Mouse (Mus musculus): ENCODE results near the gene Svopl. TPM values are rescaled to one million over a fixed set of nuclear protein-coding genes. Genes with fewer than 3 reads are reported as not detected.

Svopl gene
- 4.2 and 5.4 TPM in 2 replicates for polyA plus RNA-seq (2014; fragmentation: Nextera tagmentation; extraction: Ambion mirVana)

- Histone ChIP-seq H3K4me3 (ENCODE audit: low read depth, low read length) (no peak within 1 kb of the TSS), H3K27ac (replicated peaks; ENCODE audit: low read depth, low read length) (peak within 1 kb of the TSS; percentile 75; the same call in 1 of the 2 replicates), H3K9me3 (ENCODE audit: control insufficient read depth, low read length) (no peaks in the 10 kb centered on the region), H3K4me1 (ENCODE audit: control insufficient read depth, insufficient read depth, low read length) (peaks cover 33% of the 10 kb centered on the region), H3K27me3 (ENCODE audit: control insufficient read depth, insufficient read depth, low read length) (no peaks in the 10 kb centered on the region), H3K9ac (ENCODE audit: low read length) (no peak within 1 kb of the TSS), H3K4me2 (ENCODE audit: low read depth, severe bottlenecking) (peak within 1 kb of the TSS; percentile 28), H3K36me3 (ENCODE audit: control insufficient read depth, insufficient read depth, low read length) (no peaks in the 10 kb centered on the region)
- DNase-seq (ENCODE audit: low spot score) (peak; percentile 80), ATAC-seq (ENCODE audit: insufficient number of reproducible peaks, low FRiP score, low TSS enrichment, low read depth) (peak; percentile 65; the same call in 1 of the 2 replicates)
- 2% methylated on average over 6 of the region's 6 CpGs for WGBS
Measured at GRCm38 (mm10) chr6:38046838-38047237, at the start of gene Svopl. Gene Svopl (minus strand): TSS chr6:38046996.

GRCm38 (mm10) chr6:38094701-38095100, 47.9 kb upstream of the Svopl start:
- H3K9me3 ChIP-seq (ENCODE audit: control insufficient read depth, low read length), result no peaks in the 10 kb centered on the region
- 89% methylated on average over 10 of the region's 10 CpGs for WGBS
- DNase-seq (ENCODE audit: low spot score) (no peak), ATAC-seq (ENCODE audit: insufficient number of reproducible peaks, low FRiP score, low TSS enrichment, low read depth) (no peak)
- no peaks in the 10 kb centered on the region for H3K27me3 ChIP-seq (ENCODE audit: control insufficient read depth, insufficient read depth, low read length)
- H3K27ac ChIP-seq (replicated peaks; ENCODE audit: low read depth, low read length), result no peak overlapping the region
- H3K4me2 ChIP-seq (ENCODE audit: low read depth, severe bottlenecking), result no peak overlapping the region
- no peak overlapping the region for H3K4me3 ChIP-seq (ENCODE audit: low read depth, low read length)
- H3K4me1 ChIP-seq (ENCODE audit: control insufficient read depth, insufficient read depth, low read length), result no peaks in the 10 kb centered on the region
- no peak overlapping the region for H3K9ac ChIP-seq (ENCODE audit: low read length)
- no peaks in the 10 kb centered on the region for H3K36me3 ChIP-seq (ENCODE audit: control insufficient read depth, insufficient read depth, low read length)

- H3K27me3 ChIP-seq (ENCODE audit: control insufficient read depth, insufficient read depth, low read length), result no peaks in the 10 kb centered on the region
- WGBS, result 90% methylated on average over 8 of the region's 8 CpGs
- ATAC-seq (ENCODE audit: insufficient number of reproducible peaks, low FRiP score, low TSS enrichment, low read depth) (no peak), DNase-seq (ENCODE audit: low spot score) (no peak)
- H3K36me3 ChIP-seq (ENCODE audit: control insufficient read depth, insufficient read depth, low read length), result no peaks in the 10 kb centered on the region
- no peaks in the 10 kb centered on the region for H3K4me1 ChIP-seq (ENCODE audit: control insufficient read depth, insufficient read depth, low read length)
- no peak overlapping the region for H3K4me2 ChIP-seq (ENCODE audit: low read depth, severe bottlenecking)
- no peak overlapping the region for H3K4me3 ChIP-seq (ENCODE audit: low read depth, low read length)
- no peak overlapping the region for H3K9ac ChIP-seq (ENCODE audit: low read length)
- H3K9me3 ChIP-seq (ENCODE audit: control insufficient read depth, low read length), result no peaks in the 10 kb centered on the region
- H3K27ac ChIP-seq (replicated peaks; ENCODE audit: low read depth, low read length), result no peak overlapping the region
Measured at GRCm38 (mm10) chr6:38092539-38092938, 45.7 kb upstream of the Svopl start.

- no peak for DNase-seq (ENCODE audit: low spot score)
- Histone ChIP-seq H3K4me3 (ENCODE audit: low read depth, low read length) (no peak overlapping the region), H3K4me2 (ENCODE audit: low read depth, severe bottlenecking) (no peak overlapping the region), H3K27me3 (ENCODE audit: control insufficient read depth, insufficient read depth, low read length) (no peaks in the 10 kb centered on the region), H3K4me1 (ENCODE audit: control insufficient read depth, insufficient read depth, low read length) (no peaks in the 10 kb centered on the region), H3K9ac (ENCODE audit: low read length) (no peak overlapping the region), H3K27ac (replicated peaks; ENCODE audit: low read depth, low read length) (no peak overlapping the region), H3K36me3 (ENCODE audit: control insufficient read depth, insufficient read depth, low read length) (no peaks in the 10 kb centered on the region), H3K9me3 (ENCODE audit: control insufficient read depth, low read length) (no peaks in the 10 kb centered on the region)
- ATAC-seq (ENCODE audit: insufficient number of reproducible peaks, low FRiP score, low TSS enrichment, low read depth), result no peak
- 83% methylated on average over 9 of the region's 9 CpGs for WGBS
Measured at GRCm38 (mm10) chr6:38087242-38088026, 40.6 kb upstream of the Svopl start.

GRCm38 (mm10) chr6:38083204-38083603, 36.4 kb upstream of the Svopl start:
- WGBS, result 33% methylated on average over 4 of the region's 4 CpGs
- H3K9ac ChIP-seq (ENCODE audit: low read length), result no peak overlapping the region

GRCm38 (mm10) chr6:38081727-38082341, 35.0 kb upstream of the Svopl start:
- no peak overlapping the region for H3K27ac ChIP-seq (replicated peaks; ENCODE audit: low read depth, low read length)
- H3K9me3 ChIP-seq (ENCODE audit: control insufficient read depth, low read length), result no peaks in the 10 kb centered on the region
- no peak overlapping the region for H3K4me3 ChIP-seq (ENCODE audit: low read depth, low read length)
- H3K4me2 ChIP-seq (ENCODE audit: low read depth, severe bottlenecking), result no peak overlapping the region
- DNase-seq (ENCODE audit: low spot score), result no peak
- peaks cover 4% of the 10 kb centered on the region; the same call in 1 of the 2 replicates for H3K4me1 ChIP-seq (ENCODE audit: control insufficient read depth, insufficient read depth, low read length)
- no peak for ATAC-seq (ENCODE audit: insufficient number of reproducible peaks, low FRiP score, low TSS enrichment, low read depth)
- H3K36me3 ChIP-seq (ENCODE audit: control insufficient read depth, insufficient read depth, low read length), result no peaks in the 10 kb centered on the region
- 66% methylated on average over 11 of the region's 11 CpGs for WGBS
- no peak overlapping the region for H3K9ac ChIP-seq (ENCODE audit: low read length)
- no peaks in the 10 kb centered on the region for H3K27me3 ChIP-seq (ENCODE audit: control insufficient read depth, insufficient read depth, low read length)

More at GRCm38 (mm10) chr6:38083204-38083603, 36.4 kb upstream of the Svopl start:
- Histone ChIP-seq H3K27me3 (ENCODE audit: control insufficient read depth, insufficient read depth, low read length) (no peaks in the 10 kb centered on the region), H3K36me3 (ENCODE audit: control insufficient read depth, insufficient read depth, low read length) (no peaks in the 10 kb centered on the region), H3K4me2 (ENCODE audit: low read depth, severe bottlenecking) (no peak overlapping the region), H3K9me3 (ENCODE audit: control insufficient read depth, low read length) (no peaks in the 10 kb centered on the region), H3K4me1 (ENCODE audit: control insufficient read depth, insufficient read depth, low read length) (peaks cover 4% of the 10 kb centered on the region; the same call in 1 of the 2 replicates), H3K27ac (replicated peaks; ENCODE audit: low read depth, low read length) (no peak overlapping the region), H3K4me3 (ENCODE audit: low read depth, low read length) (no peak overlapping the region)
- ATAC-seq (ENCODE audit: insufficient number of reproducible peaks, low FRiP score, low TSS enrichment, low read depth), result no peak
- DNase-seq (ENCODE audit: low spot score), result no peak

- H3K27ac ChIP-seq (replicated peaks; ENCODE audit: low read depth, low read length), result no peak overlapping the region
- no peaks in the 10 kb centered on the region for H3K9me3 ChIP-seq (ENCODE audit: control insufficient read depth, low read length)
- H3K4me2 ChIP-seq (ENCODE audit: low read depth, severe bottlenecking), result no peak overlapping the region
- DNase-seq (ENCODE audit: low spot score) (no peak), ATAC-seq (ENCODE audit: insufficient number of reproducible peaks, low FRiP score, low TSS enrichment, low read depth) (no peak)
- 74% methylated on average over 4 of the region's 4 CpGs for WGBS
- H3K27me3 ChIP-seq (ENCODE audit: control insufficient read depth, insufficient read depth, low read length), result no peaks in the 10 kb centered on the region
- H3K4me1 ChIP-seq (ENCODE audit: control insufficient read depth, insufficient read depth, low read length), result peaks cover 4% of the 10 kb centered on the region; the same call in 1 of the 2 replicates
- H3K9ac ChIP-seq (ENCODE audit: low read length), result no peak overlapping the region
- H3K36me3 ChIP-seq (ENCODE audit: control insufficient read depth, insufficient read depth, low read length), result no peaks in the 10 kb centered on the region
- no peak overlapping the region for H3K4me3 ChIP-seq (ENCODE audit: low read depth, low read length)
Measured at GRCm38 (mm10) chr6:38080364-38080763, 33.6 kb upstream of the Svopl start.

GRCm38 (mm10) chr6:38073592-38073991, 26.8 kb upstream of the Svopl start:
- Histone ChIP-seq H3K4me3 (ENCODE audit: low read depth, low read length) (no peak overlapping the region), H3K36me3 (ENCODE audit: control insufficient read depth, insufficient read depth, low read length) (no peaks in the 10 kb centered on the region), H3K27ac (replicated peaks; ENCODE audit: low read depth, low read length) (no peak overlapping the region), H3K4me1 (ENCODE audit: control insufficient read depth, insufficient read depth, low read length) (no peaks in the 10 kb centered on the region), H3K9me3 (ENCODE audit: control insufficient read depth, low read length) (no peaks in the 10 kb centered on the region), H3K4me2 (ENCODE audit: low read depth, severe bottlenecking) (no peak overlapping the region), H3K27me3 (ENCODE audit: control insufficient read depth, insufficient read depth, low read length) (no peaks in the 10 kb centered on the region), H3K9ac (ENCODE audit: low read length) (no peak overlapping the region)
- no peak for ATAC-seq (ENCODE audit: insufficient number of reproducible peaks, low FRiP score, low TSS enrichment, low read depth)
- 93% methylated on average over 3 of the region's 3 CpGs for WGBS
- no peak for DNase-seq (ENCODE audit: low spot score)

Measured in limb, embryonic 11.5 days (tissue).